Mouse (Mus musculus) embryonic facial prominence, embryonic 15.5 days (tissue): ENCODE data around the gene Prrc2a. TPM values are rescaled to one million over a fixed set of nuclear protein-coding genes. Genes with fewer than 3 reads are reported as not detected.

Experiments used
- ATAC-seq: fragments of 200-750 bp; cut with Nextera tagmentation; 2 replicates; pipeline ENCODE4 v1.8.0; 2017; ENCODE audit warnings: low read depth, moderate TSS enrichment; ENCODE audit not compliant: insufficient number of reproducible peaks, low FRiP score, low TSS enrichment
- H3K27ac ChIP-seq: fragments of 300-500 bp; sonication (generic); replicated peaks from 2 replicates; pipeline ENCODE4 v1.5.1; 2015; ENCODE audit warnings: mild to moderate bottlenecking, inconsistent platforms
- H3K27me3 ChIP-seq: fragments of 300-500 bp; sonication (generic); 2 replicates; pipeline ENCODE4 v1.6.1; 2015; ENCODE audit warnings: inconsistent platforms
- H3K36me3 ChIP-seq: fragments of 300-500 bp; sonication (generic); 2 replicates; pipeline ENCODE4 v1.6.1; 2015; ENCODE audit warnings: mild to moderate bottlenecking, inconsistent platforms
- H3K4me1 ChIP-seq: fragments of 300-500 bp; sonication (generic); 2 replicates; pipeline ENCODE4 v1.6.1; 2015; ENCODE audit warnings: inconsistent platforms
- H3K4me2 ChIP-seq: fragments of 300-500 bp; sonication (generic); replicated peaks from 2 replicates; pipeline ENCODE4 v1.6.1; 2015; ENCODE audit warnings: mild to moderate bottlenecking, inconsistent platforms
- H3K4me3 ChIP-seq: fragments of 300-500 bp; sonication (generic); replicated peaks from 2 replicates; pipeline ENCODE4 v1.5.1; 2015; ENCODE audit warnings: mild to moderate bottlenecking, inconsistent platforms
- H3K9ac ChIP-seq: fragments of 300-500 bp; sonication (generic); 2 replicates; pipeline ENCODE4 v1.6.1; 2015; ENCODE audit warnings: inconsistent platforms
- H3K9me3 ChIP-seq: fragments of 300-500 bp; sonication (generic); replicated peaks from 2 replicates; pipeline ENCODE4 v1.6.1; 2016; ENCODE audit warnings: inconsistent platforms
- WGBS: fragments of 180-500 bp; shearing (Covaris S2); methylation state at CpG from one replicate; pipeline ENCODE4 v1.1.7; 2015; 5-methylcytosine and 5-hydroxymethylcytosine counted together
- polyA plus RNA-seq: library from polyadenylated mRNA; unstranded; fragments of >200 nt; fragmentation: Nextera tagmentation; extraction: Ambion mirVana; gene quantifications from 2 replicates; pipeline ENCODE4 v1.2.1, GENCODE M21; 2015

The Prrc2a gene
- polyA plus RNA-seq, 1 experiment from 2014 or later, result 198 TPM

DNA sequence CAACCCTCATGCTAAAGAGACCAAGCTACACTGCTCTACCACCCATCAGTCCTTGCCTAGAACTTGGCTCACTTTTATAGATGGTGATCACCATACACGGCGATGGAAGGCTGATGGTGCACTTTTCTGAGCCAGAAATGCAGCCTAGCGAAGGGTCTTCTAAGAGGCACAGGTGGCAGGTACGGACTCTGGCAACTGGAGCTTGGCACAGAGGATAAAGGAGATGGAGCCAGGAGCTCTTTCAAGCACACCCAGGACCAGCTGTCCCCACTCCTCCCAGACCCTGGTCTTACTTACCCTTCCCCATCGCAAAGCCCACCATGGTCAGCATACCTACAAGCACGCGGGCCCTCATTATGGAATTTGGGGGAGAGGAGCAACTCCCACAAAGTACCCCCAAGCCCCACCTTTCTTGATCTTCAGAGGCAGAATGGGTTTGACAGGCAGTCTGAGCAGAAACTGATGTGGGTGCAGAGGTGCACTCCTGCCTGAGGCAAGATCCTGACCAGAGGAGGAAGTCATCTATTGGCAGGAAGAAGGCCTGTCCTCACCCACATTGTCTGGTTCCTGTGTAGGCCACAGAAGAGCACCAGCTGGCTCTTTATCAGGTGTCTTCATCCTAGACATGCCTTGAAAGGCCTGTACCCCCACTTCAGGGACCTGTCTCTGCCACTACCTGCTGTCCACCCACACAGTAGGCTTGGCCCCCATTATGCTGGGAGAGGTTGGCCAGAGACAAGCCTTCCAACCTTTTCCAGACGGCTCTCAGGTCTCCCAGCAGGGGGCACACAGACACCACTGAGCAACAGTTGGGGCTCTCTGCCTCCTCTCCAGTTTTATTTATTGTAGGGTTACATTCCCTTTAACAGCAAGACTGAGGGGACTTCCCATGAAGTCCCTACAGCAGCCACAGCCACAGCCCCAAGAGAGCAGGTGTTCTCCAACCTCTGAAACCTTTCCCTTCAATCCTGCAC, 49.4 kb downstream of the Prrc2a start, which contains the start of gene Ly6g5b:
Gene Ly6g5b (minus strand): TSS at position 383 of the 974 bp plus-strand sequence.
- peaks cover 9% of the 10 kb centered on the region for H3K4me1 ChIP-seq
- ATAC-seq, result no peak
- no peak within 1 kb of the TSS for H3K27ac ChIP-seq
- H3K9ac ChIP-seq, result no peak within 1 kb of the TSS
- H3K9me3 ChIP-seq, result no peaks in the 10 kb centered on the region
- peaks cover 55% of the 10 kb centered on the region for H3K36me3 ChIP-seq
- WGBS, result 85% methylated on average over 8 of the region's 8 CpGs
- no peaks in the 10 kb centered on the region for H3K27me3 ChIP-seq
- no peak within 1 kb of the TSS for H3K4me2 ChIP-seq
- no peak within 1 kb of the TSS for H3K4me3 ChIP-seq

DNA sequence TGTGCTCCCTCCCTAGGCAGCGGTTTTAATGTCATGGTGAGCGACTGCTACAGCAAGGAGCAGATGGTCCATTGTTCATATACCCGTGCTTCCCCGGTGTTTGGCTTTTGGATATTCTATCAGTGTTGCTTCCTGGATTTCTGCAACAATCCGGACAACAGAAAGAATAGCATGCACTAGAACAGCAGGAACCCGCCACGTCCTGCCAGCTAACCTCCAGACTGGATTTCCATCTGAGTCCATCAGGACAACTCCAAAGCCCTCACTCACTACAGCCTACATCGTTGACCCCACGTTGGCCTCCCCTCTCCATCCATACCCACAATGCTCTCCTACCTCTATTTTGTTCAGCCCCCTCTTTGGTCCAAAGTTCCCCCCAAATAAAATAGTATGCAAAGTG, 52.9 kb downstream of the Prrc2a start:
- no peak overlapping the region for H3K4me3 ChIP-seq
- H3K9me3 ChIP-seq, result no peaks in the 10 kb centered on the region
- WGBS, result 78% methylated on average over 9 of the region's 9 CpGs
- no peaks in the 10 kb centered on the region for H3K27me3 ChIP-seq
- no peak overlapping the region for H3K9ac ChIP-seq
- peaks cover 30% of the 10 kb centered on the region for H3K36me3 ChIP-seq
- no peaks in the 10 kb centered on the region for H3K4me1 ChIP-seq
- H3K4me2 ChIP-seq, result no peak overlapping the region
- no peak for ATAC-seq
- H3K27ac ChIP-seq, result no peak overlapping the region

DNA sequence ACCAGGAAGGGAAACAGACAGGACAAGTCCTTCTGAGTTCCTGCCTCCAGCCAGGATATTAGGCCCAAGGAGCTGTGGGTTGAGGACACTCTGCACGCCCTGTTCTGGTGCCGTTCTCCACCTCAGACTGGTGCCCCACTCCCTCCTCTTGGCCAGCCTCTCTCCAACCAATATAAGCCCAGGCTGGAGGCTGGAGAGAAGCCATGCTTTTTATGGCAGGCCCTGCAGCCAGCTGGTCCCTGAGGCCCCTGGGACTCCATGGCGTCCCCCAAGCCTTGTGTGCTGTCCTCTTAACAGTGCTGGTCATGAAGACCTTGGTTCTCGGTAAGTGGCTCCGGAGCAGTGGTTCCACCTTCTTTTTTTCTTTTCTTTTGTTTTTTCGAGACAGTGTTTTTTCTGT, 56.6 kb downstream of the Prrc2a start, which contains the start of gene Ly6g5c:
Gene Ly6g5c (plus strand): TSS at position 183 of the 400 bp plus-strand sequence.
- no peak within 1 kb of the TSS for H3K9ac ChIP-seq
- peaks cover 10% of the 10 kb centered on the region; the same call in 1 of the 2 replicates for H3K36me3 ChIP-seq
- H3K9me3 ChIP-seq, result no peaks in the 10 kb centered on the region
- WGBS, result 85% methylated on average over 6 of the region's 6 CpGs
- no peak within 1 kb of the TSS for H3K4me2 ChIP-seq
- no peaks in the 10 kb centered on the region for H3K27me3 ChIP-seq
- H3K27ac ChIP-seq, result no peak within 1 kb of the TSS
- H3K4me3 ChIP-seq, result no peak within 1 kb of the TSS
- ATAC-seq, result no peak
- peaks cover 7% of the 10 kb centered on the region for H3K4me1 ChIP-seq

DNA sequence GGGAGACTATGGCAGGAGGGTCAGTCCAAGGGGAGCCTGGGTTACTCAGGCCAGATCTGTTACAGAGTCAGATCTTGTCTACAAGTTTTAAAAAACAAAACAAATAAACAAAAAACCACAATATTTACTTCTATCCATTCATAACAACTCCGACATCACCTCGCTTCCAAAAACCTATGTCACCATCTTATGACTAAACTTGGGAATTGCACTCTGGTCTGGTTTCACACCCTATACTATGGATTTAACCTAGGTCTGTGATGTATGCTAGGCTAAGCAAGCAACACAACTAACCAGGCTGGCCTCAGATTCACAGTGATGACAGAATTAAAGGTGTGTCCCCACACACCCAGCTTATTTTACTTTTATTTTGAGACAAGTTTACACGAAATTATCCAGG, 58.2 kb downstream of the Prrc2a start:
- H3K27ac ChIP-seq, result no peak overlapping the region
- H3K9me3 ChIP-seq, result no peaks in the 10 kb centered on the region
- no peak for ATAC-seq
- WGBS, result 62% methylated on average over 3 of the region's 3 CpGs
- peaks cover 7% of the 10 kb centered on the region for H3K4me1 ChIP-seq
- peaks cover 26% of the 10 kb centered on the region for H3K36me3 ChIP-seq
- 0 out of 2 replicates have a peak overlapping the region, but pooled peaks have one; percentile 13 for H3K4me3 ChIP-seq
- 0 out of 2 replicates have a peak overlapping the region, but pooled peaks have one; percentile 40 for H3K4me2 ChIP-seq
- no peak overlapping the region for H3K9ac ChIP-seq
- H3K27me3 ChIP-seq, result no peaks in the 10 kb centered on the region

DNA sequence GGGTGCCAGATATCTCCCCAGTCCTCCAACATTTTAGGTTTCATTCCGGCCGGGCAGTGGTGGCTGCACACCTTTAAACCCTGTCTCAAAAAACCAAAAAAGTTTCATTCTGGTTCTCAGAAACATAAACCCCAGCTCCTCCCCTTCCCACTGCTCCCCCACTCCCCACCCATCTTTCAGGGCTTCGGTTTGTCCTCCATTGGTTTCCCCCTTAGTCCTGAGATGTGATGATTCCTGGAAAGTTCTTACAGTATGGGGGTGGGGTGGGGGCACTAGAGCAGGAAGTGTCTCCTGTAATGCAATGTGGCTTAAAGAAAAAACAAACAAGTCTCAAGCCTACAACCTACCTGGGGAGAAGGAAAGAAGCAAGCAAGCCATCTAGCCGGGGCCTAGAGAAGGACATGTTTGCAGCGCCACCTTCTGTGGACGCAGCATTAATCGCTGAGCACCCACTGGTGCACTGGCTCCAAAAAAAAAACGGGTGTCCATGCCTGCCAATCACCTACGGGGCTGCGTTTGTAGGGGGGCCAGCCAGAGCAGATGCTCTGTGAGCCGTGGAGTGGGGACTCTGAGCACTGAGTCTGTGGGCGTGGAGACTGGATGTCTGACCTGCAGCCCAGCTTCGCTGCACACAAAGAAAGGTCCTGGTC, 58.8 kb downstream of the Prrc2a start:
- no peaks in the 10 kb centered on the region for H3K9me3 ChIP-seq
- H3K4me1 ChIP-seq, result peaks cover 7% of the 10 kb centered on the region
- 0 out of 2 replicates have a peak overlapping the region, but pooled peaks have one; percentile 13 for H3K4me3 ChIP-seq
- peaks cover 32% of the 10 kb centered on the region for H3K36me3 ChIP-seq
- H3K4me2 ChIP-seq, result peak overlapping the region; percentile 40
- 24% methylated on average over 13 of the region's 13 CpGs for WGBS
- H3K27ac ChIP-seq, result no peak overlapping the region
- H3K9ac ChIP-seq, result no peak overlapping the region
- H3K27me3 ChIP-seq, result no peaks in the 10 kb centered on the region
- ATAC-seq, result no peak

DNA sequence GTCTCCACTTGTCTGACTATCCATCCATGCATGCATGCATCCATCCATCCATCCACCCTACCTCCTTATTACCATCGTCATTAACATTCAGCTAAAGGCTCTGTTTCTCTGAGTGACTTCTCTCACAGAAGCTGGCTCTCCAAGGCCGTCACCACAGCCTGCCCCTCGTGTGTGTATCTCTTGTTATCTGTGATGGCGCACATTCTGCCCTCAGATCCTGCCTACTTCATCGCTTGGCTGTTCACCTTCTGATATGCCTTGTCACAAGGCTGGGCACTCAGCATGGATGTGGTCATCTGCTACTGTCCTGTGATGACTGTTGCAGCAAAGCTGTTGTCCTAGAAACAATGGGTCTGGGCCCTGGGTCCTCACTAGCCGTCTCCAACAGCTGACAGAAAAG, 59.9 kb downstream of the Prrc2a start:
- peaks cover 43% of the 10 kb centered on the region for H3K36me3 ChIP-seq
- no peak for ATAC-seq
- H3K9me3 ChIP-seq, result no peaks in the 10 kb centered on the region
- 73% methylated on average over 6 of the region's 6 CpGs for WGBS
- no peak overlapping the region for H3K4me3 ChIP-seq
- H3K27ac ChIP-seq, result no peak overlapping the region
- H3K4me2 ChIP-seq, result no peak overlapping the region
- no peak overlapping the region for H3K9ac ChIP-seq
- no peaks in the 10 kb centered on the region for H3K27me3 ChIP-seq
- H3K4me1 ChIP-seq, result peaks cover 7% of the 10 kb centered on the region

DNA sequence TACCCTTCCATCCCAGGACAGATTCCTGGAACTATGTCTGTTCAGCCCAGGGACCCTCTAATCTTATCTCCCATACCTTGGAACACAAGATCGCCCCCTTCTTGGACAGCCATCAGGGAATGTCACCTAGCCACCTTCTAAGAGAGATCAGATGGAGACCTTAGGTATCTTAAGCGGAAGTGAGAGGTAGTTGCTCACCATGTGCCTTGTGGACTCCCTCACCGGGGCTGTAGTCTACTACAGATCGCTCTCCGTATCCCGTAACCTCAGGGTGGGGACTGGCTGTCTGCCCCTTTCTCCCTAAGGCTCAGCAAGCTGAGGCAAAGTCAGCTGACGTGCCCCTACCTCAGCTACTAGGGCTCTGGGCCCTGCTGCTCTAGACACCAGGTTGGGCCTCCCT, 60.6 kb downstream of the Prrc2a start:
- peaks cover 49% of the 10 kb centered on the region for H3K36me3 ChIP-seq
- no peak overlapping the region for H3K9ac ChIP-seq
- no peak for ATAC-seq

DNA sequence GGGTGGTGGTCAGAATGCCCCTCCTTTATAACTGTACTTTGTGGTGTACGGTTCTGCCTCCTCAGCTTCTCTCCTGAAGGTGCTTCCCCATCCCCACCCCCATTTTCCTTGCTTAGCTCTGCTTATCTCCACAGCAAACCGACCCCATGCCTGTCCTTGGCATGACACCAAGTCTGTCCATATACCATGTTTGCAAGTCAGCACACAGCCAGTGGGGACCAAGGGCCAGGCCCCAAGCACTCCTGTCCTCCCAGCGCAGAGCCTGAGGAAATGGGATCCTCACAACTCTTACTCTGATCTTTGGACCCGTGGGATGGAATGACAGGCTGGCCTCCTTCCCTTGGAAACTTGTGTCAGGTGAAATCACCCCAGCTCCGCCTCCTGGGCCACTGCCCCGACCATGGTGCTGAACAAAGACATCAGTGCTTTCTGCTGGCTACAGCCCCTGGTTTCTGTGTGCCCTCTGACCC, 61.4 kb downstream of the Prrc2a start:
- no peak for ATAC-seq
- H3K4me1 ChIP-seq, result peaks cover 7% of the 10 kb centered on the region
- H3K27ac ChIP-seq, result no peak overlapping the region
- no peak overlapping the region for H3K4me3 ChIP-seq
- H3K27me3 ChIP-seq, result no peaks in the 10 kb centered on the region
- H3K9me3 ChIP-seq, result no peaks in the 10 kb centered on the region
- H3K36me3 ChIP-seq, result peaks cover 58% of the 10 kb centered on the region
- no peak overlapping the region for H3K9ac ChIP-seq
- H3K4me2 ChIP-seq, result no peak overlapping the region
- 63% methylated on average over 6 of the region's 6 CpGs for WGBS

More for the DNA sequence above, 60.6 kb downstream of the Prrc2a start:
- Histone ChIP-seq H3K27ac (no peak overlapping the region), H3K27me3 (no peaks in the 10 kb centered on the region), H3K4me1 (peaks cover 7% of the 10 kb centered on the region), H3K4me2 (no peak overlapping the region), H3K9me3 (no peaks in the 10 kb centered on the region), H3K4me3 (no peak overlapping the region)
- 86% methylated on average over 7 of the region's 7 CpGs for WGBS

DNA sequence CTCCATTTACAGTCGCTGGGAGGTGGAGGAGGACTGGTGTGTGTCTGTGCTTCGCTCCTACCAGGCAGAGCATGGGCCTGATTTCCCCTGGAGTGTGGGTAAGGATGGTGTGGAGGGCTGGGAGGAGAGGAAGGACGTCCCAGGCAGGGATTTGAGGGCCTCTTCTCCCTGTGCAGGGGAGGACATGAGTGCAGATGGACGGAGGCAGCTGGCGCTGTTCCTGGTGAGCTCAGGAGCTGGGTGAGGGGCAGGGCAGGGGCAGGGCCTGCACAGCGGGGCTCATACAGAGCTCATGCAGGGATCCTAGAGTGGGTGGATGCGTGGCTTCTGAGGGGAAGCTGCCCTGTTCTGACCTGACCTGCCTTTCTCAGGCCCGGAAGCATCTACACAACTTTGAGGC, 62.4 kb downstream of the Prrc2a start:
- peaks cover 7% of the 10 kb centered on the region for H3K4me1 ChIP-seq
- H3K27me3 ChIP-seq, result no peaks in the 10 kb centered on the region
- 73% methylated on average over 8 of the region's 8 CpGs for WGBS
- H3K9ac ChIP-seq, result no peak overlapping the region
- ATAC-seq, result no peak
- 0 out of 2 replicates have a peak overlapping the region, but pooled peaks have one; percentile 34 for H3K27ac ChIP-seq
- H3K4me3 ChIP-seq, result no peak overlapping the region
- H3K36me3 ChIP-seq, result peaks cover 67% of the 10 kb centered on the region
- H3K9me3 ChIP-seq, result no peaks in the 10 kb centered on the region
- H3K4me2 ChIP-seq, result no peak overlapping the region

DNA sequence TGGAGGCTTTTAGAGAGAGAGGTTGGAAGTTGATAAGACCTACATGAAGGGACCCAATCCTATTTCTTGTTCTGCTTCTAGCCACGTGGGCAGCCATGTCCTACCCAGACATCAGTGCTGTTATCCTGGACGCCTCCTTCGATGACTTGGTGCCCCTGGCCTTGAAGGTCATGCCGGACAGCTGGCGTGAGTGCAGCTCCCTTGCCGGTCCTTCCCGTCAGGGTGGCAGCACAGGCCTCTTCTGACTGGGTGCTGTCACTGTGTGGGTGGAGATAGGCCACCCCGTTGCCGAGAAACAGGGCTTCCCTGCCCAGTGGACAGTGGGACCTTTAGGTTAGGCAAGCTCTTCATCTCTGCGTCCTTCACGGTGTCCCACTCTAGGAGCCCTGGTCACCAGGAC, 63.5 kb downstream of the Prrc2a start:
- Histone ChIP-seq H3K9ac (no peak overlapping the region), H3K4me1 (peaks cover 5% of the 10 kb centered on the region), H3K36me3 (peaks cover 79% of the 10 kb centered on the region), H3K9me3 (no peaks in the 10 kb centered on the region), H3K27ac (no peak overlapping the region), H3K4me3 (no peak overlapping the region), H3K27me3 (no peaks in the 10 kb centered on the region), H3K4me2 (no peak overlapping the region)
- WGBS, result 88% methylated on average over 11 of the region's 11 CpGs
- no peak for ATAC-seq

DNA sequence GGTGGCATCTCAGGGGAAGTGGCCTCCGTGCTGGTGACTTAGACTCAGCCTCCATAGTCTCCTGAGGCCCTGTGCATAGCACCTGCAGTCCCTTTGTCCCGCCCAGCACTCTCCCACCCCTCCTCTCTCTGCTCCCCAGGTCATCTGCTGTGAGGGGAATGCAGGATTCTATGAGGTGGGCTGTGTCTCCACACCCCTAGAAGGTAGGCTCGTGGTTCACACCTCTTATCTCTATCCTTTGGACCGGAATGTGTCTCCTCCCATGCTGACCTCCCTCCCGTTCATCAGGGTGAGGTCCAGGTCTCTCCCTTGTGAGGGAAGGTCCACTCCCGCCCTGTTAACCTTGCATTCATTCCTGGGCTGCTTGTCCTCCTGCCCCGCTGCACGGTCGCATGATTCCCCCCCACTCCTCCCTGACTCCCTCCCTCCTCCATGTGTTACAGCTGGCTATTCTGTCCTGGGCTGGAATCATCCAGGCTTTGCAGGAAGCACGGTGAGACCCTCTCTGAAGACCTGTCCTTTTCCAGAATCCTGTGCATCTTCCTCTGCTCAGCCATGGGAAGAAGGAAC, 64.4 kb downstream of the Prrc2a start:
- H3K36me3 ChIP-seq, result peaks cover 84% of the 10 kb centered on the region
- H3K4me2 ChIP-seq, result no peak overlapping the region
- no peaks in the 10 kb centered on the region for H3K9me3 ChIP-seq
- no peak overlapping the region for H3K9ac ChIP-seq
- H3K27ac ChIP-seq, result no peak overlapping the region
- no peaks in the 10 kb centered on the region for H3K4me1 ChIP-seq
- no peak overlapping the region for H3K4me3 ChIP-seq
- no peak for ATAC-seq
- H3K27me3 ChIP-seq, result no peaks in the 10 kb centered on the region
- 82% methylated on average over 10 of the region's 10 CpGs for WGBS
